Mouse (Mus musculus) neutrophil, adult 5-6 weeks (primary cell): ENCODE measurements around the gene Traf5. TPM values are rescaled to one million over a fixed set of nuclear protein-coding genes. Genes with fewer than 3 reads are reported as not detected.

Source experiments
- ATAC-seq: fragments of 151-379, 151-347 bp; 2 replicates; pipeline ENCODE4 v1.8.0; 2017; ENCODE audit warnings: mild to moderate bottlenecking, moderate TSS enrichment; ENCODE audit not compliant: insufficient number of reproducible peaks, poor library complexity, low FRiP score, severe bottlenecking; ENCODE audit errors: extremely low read depth
- total RNA-seq: library from RNA; stranded (forward); fragments of 200-1000 nt; gene quantifications from 2 replicates; pipeline ENCODE4 v1.2.3, GENCODE M21; 2017

Traf5 gene
- total RNA-seq, result 120 and 125 TPM in 2 replicates

DNA sequence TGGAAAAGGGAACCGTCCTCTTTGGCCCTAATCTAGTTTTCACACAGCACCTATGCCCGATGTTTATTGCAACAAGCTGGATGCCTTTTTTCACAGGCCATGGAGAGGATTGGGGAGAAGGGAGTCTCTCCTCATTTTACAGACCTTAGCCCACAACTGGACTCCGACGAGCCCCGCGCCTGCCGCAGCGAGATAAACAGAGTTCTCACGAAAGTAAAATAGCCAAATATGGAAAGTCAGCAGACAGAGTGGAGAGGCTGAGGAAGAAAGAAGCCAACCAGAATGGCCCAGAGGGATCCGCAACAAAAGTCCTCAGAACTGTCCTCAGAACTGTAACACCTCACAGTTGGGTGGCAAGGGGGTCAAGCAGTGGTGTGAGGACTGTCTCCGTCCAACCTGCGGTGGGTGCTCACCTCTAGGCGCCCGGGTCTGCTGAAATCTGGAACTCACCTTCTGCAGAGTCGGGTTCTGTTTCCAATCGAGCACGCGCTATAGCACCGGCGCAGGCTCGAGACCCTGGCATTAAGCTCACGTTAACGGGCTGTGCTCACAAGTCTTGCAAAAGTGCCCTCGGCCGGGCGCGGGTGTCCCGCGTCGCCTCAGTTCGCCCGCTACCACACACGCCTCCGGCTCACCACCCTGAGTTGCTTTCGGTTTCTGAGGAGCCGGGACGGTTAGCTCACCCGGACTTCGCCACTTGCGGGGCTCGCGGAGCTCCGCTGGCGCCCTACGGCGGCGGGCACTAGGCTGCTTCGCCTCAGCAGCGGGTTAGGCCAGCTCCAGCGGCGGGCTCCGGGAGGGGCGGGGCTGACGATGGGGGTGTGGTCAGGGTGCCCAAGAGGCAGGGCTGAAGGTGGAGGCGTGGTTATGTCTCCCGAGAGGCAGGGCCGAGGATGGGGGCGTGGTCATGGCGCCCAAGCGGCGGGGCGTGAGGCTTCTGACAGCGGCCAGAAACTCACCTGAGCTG is at the start of gene Traf5:
Gene Traf5 (minus strand): TSS at position 754 of the 967 bp plus-strand sequence.
- ATAC-seq, result peak; percentile 86

- ATAC-seq, result no peak
Measured at GRCm38 (mm10) chr1:192140313-192140712, 48.0 kb upstream of the Traf5 start.

- peak; percentile 62 for ATAC-seq
Measured at GRCm38 (mm10) chr1:192137926-192138910, 45.9 kb upstream of the Traf5 start, which contains the start of gene Rcor3. TSS of gene Rcor3 (minus strand) at chr1:192138062.

GRCm38 (mm10) chr1:192137291-192137925 is 45.0 kb upstream of the Traf5 start:
- no peak for ATAC-seq

DNA sequence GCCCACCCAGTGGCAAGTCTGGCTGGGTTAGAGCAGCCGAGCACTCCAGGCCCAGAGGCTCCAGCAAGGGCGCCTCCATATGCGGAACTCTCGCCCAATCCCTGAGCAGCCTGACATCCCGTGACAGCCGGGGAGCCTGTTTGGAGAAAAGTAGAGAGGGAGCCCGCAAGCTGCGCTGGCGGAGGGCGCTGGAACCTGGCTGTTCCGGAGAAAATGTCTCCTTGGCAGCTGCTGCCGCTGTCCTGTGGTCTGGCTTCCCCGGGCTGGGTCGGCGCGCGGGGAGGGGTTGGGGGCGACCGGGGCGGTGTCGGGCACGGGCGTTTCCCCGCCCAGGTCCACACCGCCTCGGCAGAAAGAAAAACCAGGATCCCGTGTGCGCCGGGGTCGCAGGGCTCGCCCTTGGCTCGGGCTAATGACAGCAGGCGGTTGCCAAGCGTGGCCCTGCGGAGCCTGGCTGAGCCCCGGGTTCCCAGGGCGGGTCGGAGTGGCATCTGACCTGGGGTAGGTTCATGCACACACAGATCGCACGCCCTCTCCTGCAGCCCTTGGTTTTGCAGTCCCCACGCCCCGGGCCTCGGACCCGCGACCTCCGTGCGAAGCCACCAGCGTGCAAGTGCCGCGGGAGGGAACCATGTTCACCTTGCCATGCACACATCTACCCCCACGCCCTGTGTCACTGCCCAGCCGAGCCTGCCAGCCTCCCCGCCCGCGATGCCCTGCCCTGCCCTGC is 44.4 kb upstream of the Traf5 start:
- peak; percentile 41 for ATAC-seq

DNA sequence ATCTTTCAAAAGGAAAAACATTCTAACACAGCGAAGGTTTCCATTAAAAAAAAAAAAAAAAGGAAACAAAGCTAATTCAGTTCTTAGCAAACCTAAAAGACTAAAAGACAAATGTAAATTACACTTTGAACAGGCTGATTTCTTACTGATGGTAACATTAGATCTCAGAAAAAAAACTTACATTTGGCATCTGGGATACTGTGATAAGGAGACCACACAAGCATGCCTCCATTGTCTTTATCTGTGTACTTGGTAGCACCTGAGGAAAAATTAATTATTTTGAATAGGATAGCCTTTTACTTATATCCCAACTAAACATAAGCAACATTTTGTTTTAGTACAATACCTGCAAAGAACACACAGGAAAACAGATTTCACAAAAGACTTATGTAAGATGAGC is 37.8 kb upstream of the Traf5 start:
- no peak for ATAC-seq

DNA sequence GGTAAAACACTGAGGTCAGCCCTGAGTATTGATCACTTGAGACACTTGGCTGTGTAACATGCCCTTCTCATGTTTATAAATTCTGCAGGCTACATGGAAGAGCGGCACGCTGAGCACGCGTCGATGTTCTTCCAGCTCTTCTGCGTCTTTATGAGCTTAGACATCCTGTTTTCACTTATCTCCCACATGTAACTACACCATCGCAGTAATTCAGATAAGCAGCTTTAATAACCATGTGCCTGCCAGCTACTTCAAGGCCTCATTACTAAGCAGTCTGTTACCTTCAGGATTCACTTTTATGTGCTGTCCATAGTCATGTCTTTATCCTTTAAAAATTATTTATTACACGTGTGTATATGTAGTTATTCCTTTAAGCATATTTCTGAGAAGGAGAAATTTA is 36.0 kb upstream of the Traf5 start:
- ATAC-seq, result no peak

DNA sequence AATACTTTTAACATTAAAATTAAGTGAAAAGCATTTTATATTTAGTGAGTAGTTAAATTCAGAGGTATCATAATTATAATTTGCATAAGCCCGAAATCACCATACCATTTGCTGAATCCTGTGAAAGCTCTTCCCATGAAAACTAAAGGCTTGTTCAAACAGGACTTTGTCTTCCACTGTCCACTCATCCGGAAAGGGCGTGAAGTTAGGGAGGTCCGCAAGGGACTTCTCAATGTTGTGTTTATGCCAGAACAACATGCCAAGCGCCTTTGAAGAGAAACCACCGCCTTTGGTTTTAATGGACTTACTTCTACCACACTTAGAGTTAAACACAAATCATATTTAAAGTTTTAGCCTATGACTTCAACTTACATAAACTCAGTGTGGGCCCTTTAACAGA is 33.4 kb upstream of the Traf5 start:
- ATAC-seq, result no peak

DNA sequence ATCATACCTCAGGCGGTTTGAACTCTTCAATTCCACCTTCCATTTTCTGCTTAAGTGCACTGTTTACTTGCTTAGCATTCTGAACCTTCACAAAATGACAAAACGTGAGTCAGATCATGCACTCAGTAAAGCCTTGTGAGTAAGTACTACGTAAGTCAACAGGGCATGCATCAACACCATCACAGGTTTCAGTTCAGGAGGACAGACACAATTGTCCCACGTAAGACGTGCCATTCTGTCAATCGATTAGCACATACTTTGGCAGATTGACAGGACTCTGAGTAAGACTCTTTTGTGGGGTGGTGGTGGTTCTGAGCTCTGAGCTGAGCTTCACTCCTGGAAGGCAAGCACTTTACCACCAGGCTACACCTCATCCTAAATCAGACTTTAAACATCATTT is 23.9 kb upstream of the Traf5 start:
- no peak for ATAC-seq

DNA sequence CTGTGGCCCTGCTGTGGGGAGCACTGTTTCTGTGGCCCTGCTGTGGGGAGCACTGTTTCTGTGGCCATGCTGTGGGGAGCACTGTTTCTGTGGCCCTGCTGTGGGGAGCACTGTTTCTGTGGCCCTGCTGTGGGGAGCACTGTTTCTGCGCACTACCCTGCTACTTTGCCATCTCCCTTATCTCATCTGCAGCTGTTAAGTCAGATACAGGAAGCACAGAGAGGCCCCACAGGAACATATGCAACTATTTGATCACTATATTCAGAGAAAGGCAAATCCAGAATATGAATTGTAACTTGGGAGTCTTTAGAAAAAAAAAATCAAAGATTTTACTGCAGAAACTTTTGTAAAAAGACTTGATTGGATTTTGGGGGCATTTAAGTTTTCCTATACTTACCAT is 23.0 kb upstream of the Traf5 start:
- ATAC-seq, result no peak

- ATAC-seq, result no peak
Measured at GRCm38 (mm10) chr1:192109169-192109568, 16.8 kb upstream of the Traf5 start.

DNA sequence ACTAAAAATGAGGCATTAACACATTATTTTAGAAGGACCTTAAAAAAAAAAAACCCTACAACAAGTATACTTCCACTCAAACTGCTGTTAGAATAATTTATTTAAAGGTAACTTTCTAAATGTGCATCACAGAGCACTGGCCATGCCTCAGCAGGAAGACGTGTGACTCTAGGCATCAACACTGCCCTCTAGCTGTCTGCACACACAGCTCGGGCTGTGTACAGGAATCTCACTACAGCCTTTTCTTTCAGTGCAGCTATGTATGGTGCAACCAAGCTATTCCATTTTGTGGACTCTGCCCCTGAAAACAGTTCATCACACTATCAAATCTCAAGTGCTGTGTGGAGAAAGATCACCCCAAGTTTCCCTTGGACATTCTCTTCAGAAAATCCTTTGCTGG is 15.0 kb upstream of the Traf5 start:
- ATAC-seq, result peak; percentile 87

DNA sequence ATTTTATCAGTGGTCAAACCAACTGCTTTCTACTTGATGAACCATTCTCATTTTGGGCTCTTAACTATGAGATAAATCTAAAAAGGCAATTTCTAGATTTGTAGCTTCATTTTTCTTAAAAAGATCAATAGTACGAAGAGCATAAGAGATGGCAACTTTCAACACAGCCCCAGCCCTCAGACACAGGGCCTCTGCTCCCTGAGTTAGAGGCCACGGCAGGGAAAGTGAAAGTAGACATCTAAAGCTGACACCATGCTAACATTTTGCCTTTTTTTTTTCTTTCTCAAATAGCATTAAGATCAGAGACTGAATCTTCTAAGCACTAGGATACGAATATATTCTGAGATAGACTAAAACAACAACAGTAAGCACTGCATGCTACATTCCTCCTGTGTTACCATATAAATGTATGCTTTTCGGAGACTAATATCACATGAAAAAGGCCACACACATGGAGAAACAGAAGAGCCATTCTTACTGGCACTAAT is 13.6 kb upstream of the Traf5 start:
- ATAC-seq, result no peak

DNA sequence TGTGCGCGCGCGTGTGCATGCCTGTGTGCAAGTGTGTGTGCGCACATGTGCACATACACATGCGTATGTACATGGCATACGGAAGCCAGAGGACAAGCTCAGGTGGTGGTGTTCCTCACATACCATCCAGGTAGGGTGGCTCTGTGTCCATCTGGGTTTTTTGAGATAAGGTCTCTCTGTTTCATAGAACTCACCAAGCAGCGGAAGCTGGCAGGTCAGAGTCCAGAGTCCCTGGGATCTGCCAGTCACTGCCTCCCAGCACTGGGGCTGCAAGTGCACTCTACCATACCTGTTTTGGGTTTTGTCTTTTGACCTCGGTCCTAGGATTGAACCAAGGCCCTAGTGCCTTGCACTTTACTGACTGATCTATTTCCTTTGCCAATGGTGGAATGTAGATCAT is 11.7 kb upstream of the Traf5 start:
- no peak for ATAC-seq

GRCm38 (mm10) chr1:192103176-192103575 is 10.8 kb upstream of the Traf5 start:
- no peak for ATAC-seq

DNA sequence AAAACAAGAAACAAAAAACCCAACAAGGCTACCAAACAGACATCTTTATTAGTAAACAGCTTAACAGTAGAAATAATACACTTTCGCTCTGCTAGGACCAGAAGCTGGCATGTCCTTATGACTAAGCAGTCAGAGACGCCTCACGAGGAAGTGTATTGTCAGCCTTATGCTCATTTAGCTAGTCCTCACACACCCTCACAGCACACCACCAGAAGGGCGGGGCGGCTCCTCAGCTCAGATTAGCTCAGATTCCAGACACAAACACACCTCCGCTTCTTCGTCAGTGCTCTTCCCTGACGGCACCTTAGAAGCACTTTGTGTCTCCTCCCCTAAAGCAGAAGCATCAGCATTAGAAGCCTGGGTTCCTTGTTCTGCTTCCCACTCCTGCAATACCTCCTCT is 9.0 kb upstream of the Traf5 start:
- ATAC-seq, result no peak

DNA sequence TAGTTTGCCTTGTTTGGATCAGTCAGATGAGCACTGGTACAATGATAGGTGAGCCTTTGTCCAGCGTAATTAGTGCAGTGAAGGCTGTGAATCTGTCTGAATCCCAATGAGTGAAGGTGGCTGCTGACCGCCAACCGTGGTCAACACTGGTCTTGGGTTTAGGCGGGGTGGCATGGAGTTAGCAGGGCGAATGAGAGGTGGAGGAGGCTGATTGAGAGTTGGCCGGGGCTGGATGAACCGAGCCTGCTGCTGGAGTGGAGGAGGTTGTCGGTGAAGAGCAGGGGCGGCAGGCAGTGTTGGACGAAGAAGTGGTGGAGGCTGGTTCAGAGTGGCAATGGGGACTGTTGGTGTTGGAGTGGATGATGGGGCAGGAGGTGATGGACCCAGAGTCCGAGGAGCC is 8.4 kb upstream of the Traf5 start:
- no peak for ATAC-seq

- no peak for ATAC-seq
Measured at GRCm38 (mm10) chr1:192095626-192096025, 3.3 kb upstream of the Traf5 start.
